Mouse (Mus musculus): ENCODE data around the gene Pars2. TPM values are rescaled to one million over a fixed set of nuclear protein-coding genes. Genes with fewer than 3 reads are reported as not detected.
A peak's percentile ranks its signal among the peaks of the same experiment; 100 is the strongest.

Gene Pars2
- 16.3 and 17.0 TPM in 2 replicates for polyA plus RNA-seq (2016; fragmentation: Nextera tagmentation; extraction: Ambion mirVana)

DNA sequence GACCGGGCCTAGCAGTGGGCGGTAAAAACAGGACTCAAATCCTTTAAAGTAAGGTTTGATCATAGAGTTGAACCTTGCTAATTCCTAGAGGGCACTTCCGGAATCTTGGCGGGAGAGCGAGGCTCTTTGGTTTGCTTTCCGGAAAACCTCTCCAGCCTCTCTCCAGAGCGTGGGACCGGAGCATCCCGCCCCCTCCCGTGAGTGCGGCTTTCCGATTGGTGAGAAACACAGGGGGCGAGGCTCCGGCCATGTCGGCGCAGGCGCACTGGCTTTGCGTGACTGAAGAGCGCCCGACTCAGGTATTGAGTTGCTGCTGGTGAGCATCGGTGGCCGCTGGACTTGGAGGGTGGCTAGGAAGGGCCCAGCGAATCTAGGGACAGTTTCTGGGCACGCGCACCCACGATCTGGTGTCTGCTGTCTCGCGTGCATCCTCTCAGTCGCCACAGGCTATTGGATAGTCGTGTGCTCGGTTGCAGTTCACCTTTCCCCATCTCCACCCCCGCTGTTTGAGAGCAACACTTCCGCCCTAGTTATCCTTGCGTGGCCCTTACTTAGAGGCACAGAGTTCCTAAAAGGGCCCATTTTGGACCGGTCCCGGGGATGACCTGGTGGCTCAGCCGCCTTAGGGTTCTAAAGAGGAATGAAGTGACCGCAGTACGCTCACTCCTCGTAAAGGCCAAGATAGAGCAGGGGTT lies at the start of gene Pars2:
Pars2 (plus strand) TSS at position 237 of the 695 bp plus-strand sequence.
- Histone ChIP-seq H3K27ac (replicated peaks) (peak within 1 kb of the TSS; percentile 87), H3K4me1 (peaks cover 12% of the 10 kb centered on the region), H3K9me3 (no peaks in the 10 kb centered on the region), H3K27me3 (replicated peaks; ENCODE audit: low read depth, poor library complexity, severe bottlenecking) (peaks cover 30% of the 10 kb centered on the region), H3K36me3 (replicated peaks) (peaks cover 32% of the 10 kb centered on the region), H3K4me3 (peak within 1 kb of the TSS; percentile 76)
- peak; percentile 99 for DNase-seq (ENCODE audit: low spot score)
- WGBS, result 4% methylated on average over 40 of the region's 40 CpGs

DNA sequence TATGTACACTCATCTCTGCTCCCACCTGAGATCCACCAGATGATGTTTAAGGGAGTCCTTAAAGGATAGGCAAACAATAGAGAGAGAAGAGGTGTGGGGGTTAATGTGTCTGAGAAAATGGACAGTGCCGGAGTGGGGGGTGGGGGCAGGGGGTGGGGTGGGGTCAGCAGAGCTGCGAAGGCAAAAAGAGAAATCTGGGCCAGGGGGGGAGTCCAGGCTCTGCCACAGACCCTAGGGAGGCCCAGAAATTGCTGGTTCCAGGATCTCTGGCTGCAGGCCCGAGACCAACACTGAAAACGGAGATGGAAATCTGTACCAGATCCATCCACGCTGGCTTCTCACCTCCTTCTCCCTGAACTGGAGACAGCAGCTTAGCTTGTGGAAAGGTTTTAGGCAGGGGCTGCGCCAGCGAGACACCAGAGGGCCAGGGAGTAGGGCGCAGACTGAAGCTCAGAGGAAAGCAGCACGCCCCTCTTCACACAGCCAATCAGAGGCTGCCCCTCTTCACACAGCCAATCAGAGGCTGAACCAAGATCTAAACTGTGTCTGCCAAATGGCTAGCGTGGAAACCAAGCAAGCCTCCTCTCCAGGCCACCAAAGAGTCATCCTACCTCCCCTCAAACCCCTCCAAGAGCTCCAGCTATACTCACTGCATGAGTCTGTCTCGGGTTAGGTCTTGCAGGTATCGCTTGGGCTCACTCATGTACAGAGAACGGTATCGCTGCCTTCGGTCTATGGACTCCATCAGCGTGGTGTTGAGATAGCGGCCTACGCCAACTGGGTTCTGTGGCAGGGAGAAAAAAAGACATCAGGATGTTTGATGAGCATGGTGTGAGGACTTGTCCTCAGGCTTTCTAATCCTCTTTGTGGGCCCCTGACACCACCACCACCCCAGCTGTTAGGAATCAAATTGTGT lies 44.0 kb upstream of the Pars2 start:
- Histone ChIP-seq H3K4me3 (peak overlapping the region; percentile 39), H3K27ac (replicated peaks) (peak overlapping the region; percentile 55), H3K4me1 (peaks cover 6% of the 10 kb centered on the region), H3K27me3 (replicated peaks; ENCODE audit: low read depth, poor library complexity, severe bottlenecking) (no peaks in the 10 kb centered on the region), H3K36me3 (replicated peaks) (no peaks in the 10 kb centered on the region), H3K9me3 (no peaks in the 10 kb centered on the region)
- 41% methylated on average over 18 of the region's 18 CpGs for WGBS
- DNase-seq (ENCODE audit: low spot score), result peak; percentile 64

DNA sequence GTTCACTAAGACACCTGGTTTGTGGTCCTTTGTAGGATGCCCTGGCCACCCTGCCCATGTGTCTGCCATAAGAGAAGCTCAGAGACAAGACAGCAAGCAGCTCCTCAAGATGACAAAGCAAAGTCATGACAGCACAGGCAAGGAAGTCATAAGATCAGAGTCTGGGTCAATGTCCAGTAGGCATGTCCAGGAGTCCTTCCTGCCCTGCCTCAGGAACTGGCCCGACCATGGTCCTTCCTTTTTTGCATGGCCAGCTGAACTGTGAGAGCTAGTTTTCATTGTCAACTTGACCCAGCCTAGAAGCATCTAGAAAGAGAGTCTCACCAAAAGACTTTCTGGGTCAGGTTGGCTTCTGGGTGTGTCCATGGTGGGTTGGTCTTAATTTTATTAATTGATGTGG lies 43.0 kb upstream of the Pars2 start:
- H3K9me3 ChIP-seq, result no peaks in the 10 kb centered on the region
- peaks cover 6% of the 10 kb centered on the region for H3K4me1 ChIP-seq
- 85% methylated on average over 1 of the region's 1 CpGs for WGBS
- no peak overlapping the region for H3K27ac ChIP-seq (replicated peaks)
- H3K4me3 ChIP-seq, result no peak overlapping the region
- H3K27me3 ChIP-seq (replicated peaks; ENCODE audit: low read depth, poor library complexity, severe bottlenecking), result no peaks in the 10 kb centered on the region
- DNase-seq (ENCODE audit: low spot score), result no peak
- H3K36me3 ChIP-seq (replicated peaks), result no peaks in the 10 kb centered on the region

DNA sequence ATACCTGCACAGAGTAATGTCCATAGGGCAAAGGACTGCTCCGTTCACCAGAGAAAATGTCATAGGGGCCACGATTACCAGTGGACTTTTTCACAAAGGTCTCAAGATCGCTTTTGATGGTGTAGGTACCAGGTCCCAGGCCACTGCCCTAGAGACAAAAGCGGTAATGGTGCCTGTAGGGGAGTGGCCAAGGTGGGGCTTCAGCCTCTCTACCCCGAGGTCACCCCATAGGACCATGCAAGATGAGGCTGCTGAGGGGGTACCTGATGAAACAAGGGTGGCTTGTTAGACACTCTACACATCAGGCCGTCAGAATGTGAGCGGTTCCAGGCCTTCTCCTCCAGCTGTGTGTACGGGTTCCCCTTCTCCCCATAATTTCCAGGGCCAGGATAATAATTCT lies 37.8 kb upstream of the Pars2 start:
- no peak for DNase-seq (ENCODE audit: low spot score)
- H3K36me3 ChIP-seq (replicated peaks), result no peaks in the 10 kb centered on the region
- WGBS, result 78% methylated on average over 8 of the region's 8 CpGs

DNA sequence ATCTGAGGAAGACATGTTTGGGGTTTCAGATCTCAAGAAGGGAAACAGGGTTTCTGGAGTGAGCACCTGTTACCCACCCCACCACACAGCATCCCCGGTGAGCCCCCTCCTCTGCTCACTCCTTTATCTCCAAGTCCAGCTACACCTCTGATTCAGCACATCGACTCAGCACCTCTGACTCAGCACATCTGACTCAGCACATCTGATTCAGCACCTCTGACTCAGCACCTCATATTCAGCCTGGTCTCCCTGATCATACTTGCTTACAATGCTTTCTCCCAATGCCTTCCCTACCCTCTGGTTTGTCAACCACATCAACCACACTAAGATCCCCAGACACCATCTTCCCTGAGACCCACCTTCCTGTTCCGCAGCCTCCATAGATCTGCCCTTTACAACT lies 37.3 kb upstream of the Pars2 start:
- DNase-seq (ENCODE audit: low spot score), result no peak
- WGBS, result 75% methylated on average over 3 of the region's 3 CpGs
- no peaks in the 10 kb centered on the region for H3K36me3 ChIP-seq (replicated peaks)
- no peak overlapping the region for H3K27ac ChIP-seq (replicated peaks)
- no peaks in the 10 kb centered on the region for H3K9me3 ChIP-seq
- H3K27me3 ChIP-seq (replicated peaks; ENCODE audit: low read depth, poor library complexity, severe bottlenecking), result peaks cover 24% of the 10 kb centered on the region
- peaks cover 20% of the 10 kb centered on the region for H3K4me1 ChIP-seq
- H3K4me3 ChIP-seq, result no peak overlapping the region

More for the DNA sequence above, 37.8 kb upstream of the Pars2 start:
- Histone ChIP-seq H3K4me3 (no peak overlapping the region), H3K4me1 (peaks cover 20% of the 10 kb centered on the region), H3K27me3 (replicated peaks; ENCODE audit: low read depth, poor library complexity, severe bottlenecking) (peaks cover 24% of the 10 kb centered on the region), H3K27ac (replicated peaks) (no peak overlapping the region), H3K9me3 (no peaks in the 10 kb centered on the region)

DNA sequence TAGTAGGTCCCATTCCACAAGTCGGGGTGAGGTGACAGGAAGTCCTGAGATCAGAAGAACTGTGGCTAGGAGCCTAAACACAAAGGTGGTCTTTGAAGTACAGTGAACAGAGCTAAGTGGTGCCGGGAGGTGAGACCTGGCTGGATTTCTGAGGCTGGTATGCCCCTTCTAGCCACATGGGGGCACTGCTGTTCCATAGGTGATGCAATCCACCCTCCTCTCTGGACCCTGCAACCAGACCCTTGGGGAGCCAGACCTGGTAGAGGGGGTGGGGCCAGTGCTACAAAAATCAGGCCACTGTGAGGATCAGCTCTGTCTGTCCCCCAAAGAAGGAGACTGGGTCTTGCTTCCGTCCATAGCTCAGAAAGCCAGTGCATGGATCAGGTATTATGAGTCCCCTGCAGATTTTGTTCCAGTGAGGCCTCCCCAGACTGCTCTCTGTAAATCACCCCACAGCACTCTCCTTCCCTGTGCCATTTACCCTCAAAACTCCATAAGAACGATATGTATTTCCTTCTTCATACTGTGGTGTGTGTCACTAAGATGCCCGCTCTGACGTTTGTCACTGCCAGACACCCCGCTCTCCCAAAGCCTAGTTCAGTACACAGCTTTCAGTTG lies 36.6 kb upstream of the Pars2 start:
- peaks cover 31% of the 10 kb centered on the region for H3K27me3 ChIP-seq (replicated peaks; ENCODE audit: low read depth, poor library complexity, severe bottlenecking)
- 38% methylated on average over 7 of the region's 7 CpGs for WGBS
- no peaks in the 10 kb centered on the region for H3K9me3 ChIP-seq
- no peak overlapping the region for H3K4me3 ChIP-seq
- H3K27ac ChIP-seq (replicated peaks), result no peak overlapping the region
- H3K4me1 ChIP-seq, result peaks cover 20% of the 10 kb centered on the region
- peak; percentile 80 for DNase-seq (ENCODE audit: low spot score)
- no peaks in the 10 kb centered on the region for H3K36me3 ChIP-seq (replicated peaks)

DNA sequence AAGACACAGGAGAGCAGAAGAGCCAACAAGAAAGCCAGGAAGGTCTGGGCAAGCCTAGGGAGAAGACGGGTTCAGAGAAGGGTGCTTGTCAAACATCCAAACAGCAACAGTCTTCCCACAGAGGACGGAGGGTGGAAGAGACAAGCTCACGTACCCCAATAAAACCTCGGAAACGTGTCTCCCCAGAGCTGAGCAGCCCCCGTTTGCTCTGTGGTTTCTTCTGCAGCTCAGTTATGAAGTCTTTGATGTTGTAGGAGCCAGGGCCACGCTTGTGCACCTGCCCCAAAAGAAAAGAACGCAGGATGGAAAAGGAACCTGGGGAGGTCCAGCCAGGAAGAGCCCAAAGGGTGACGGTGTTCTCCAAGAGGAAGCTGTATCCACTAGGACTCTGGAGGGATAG lies 36.0 kb upstream of the Pars2 start:
- no peaks in the 10 kb centered on the region for H3K9me3 ChIP-seq
- DNase-seq (ENCODE audit: low spot score), result no peak
- peaks cover 20% of the 10 kb centered on the region for H3K4me1 ChIP-seq
- H3K27me3 ChIP-seq (replicated peaks; ENCODE audit: low read depth, poor library complexity, severe bottlenecking), result peaks cover 32% of the 10 kb centered on the region
- H3K4me3 ChIP-seq, result no peak overlapping the region
- H3K36me3 ChIP-seq (replicated peaks), result no peaks in the 10 kb centered on the region
- WGBS, result 82% methylated on average over 9 of the region's 9 CpGs
- H3K27ac ChIP-seq (replicated peaks), result no peak overlapping the region

DNA sequence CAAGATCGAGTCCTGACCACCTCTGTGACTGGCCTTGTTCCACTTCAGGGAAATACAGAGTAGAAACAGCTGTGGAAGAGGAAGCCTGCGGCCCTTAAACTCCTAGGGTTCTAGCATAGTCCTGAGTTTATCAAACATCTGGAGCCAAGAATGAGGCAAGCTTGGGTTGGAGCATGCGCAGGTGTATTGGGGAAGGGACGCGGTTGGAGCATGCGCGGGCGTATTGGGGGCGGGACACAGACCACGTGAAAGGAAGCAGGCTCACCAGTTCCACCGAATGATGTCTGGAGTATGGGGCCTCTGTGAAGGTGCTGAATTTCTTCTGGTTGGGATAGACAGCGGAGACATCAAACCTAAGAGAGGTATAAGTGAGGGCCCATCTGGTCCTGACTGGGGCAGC lies 35.2 kb upstream of the Pars2 start:
- no peak overlapping the region for H3K4me3 ChIP-seq
- peaks cover 20% of the 10 kb centered on the region for H3K4me1 ChIP-seq
- no peaks in the 10 kb centered on the region for H3K9me3 ChIP-seq
- no peak overlapping the region for H3K27ac ChIP-seq (replicated peaks)
- H3K36me3 ChIP-seq (replicated peaks), result no peaks in the 10 kb centered on the region
- no peak for DNase-seq (ENCODE audit: low spot score)
- peaks cover 32% of the 10 kb centered on the region for H3K27me3 ChIP-seq (replicated peaks; ENCODE audit: low read depth, poor library complexity, severe bottlenecking)
- 82% methylated on average over 12 of the region's 12 CpGs for WGBS

DNA sequence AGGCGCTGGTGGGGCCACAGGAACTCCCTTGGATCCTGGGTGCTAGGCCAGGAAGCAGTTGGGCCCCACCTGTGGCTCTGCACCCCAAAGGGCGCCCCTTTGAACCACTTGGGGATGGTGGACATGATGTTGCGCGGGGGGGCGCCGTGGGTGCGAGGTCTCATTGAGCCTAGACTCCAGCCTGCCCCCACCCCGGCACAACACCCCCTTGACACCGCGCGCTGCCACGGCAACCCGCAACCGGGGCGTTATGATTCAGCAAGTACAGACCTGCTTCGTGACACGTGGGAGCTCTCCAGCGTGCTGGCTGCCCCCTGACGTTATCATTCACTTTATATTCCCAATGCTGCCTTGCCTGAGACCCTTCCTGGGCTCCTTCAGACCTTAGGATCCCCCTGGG lies 33.8 kb upstream of the Pars2 start, which contains the start of gene Lexm:
Lexm (minus strand) TSS at position 186 of the 400 bp plus-strand sequence.
- peak; percentile 58 for DNase-seq (ENCODE audit: low spot score)
- no peak within 1 kb of the TSS; the same call in 1 of the 2 replicates for H3K27ac ChIP-seq (replicated peaks)
- H3K4me3 ChIP-seq, result peak within 1 kb of the TSS; percentile 42
- no peaks in the 10 kb centered on the region for H3K36me3 ChIP-seq (replicated peaks)
- WGBS, result 2% methylated on average over 19 of the region's 19 CpGs
- peaks cover 20% of the 10 kb centered on the region for H3K4me1 ChIP-seq
- H3K9me3 ChIP-seq, result no peaks in the 10 kb centered on the region
- peaks cover 43% of the 10 kb centered on the region for H3K27me3 ChIP-seq (replicated peaks; ENCODE audit: low read depth, poor library complexity, severe bottlenecking)

DNA sequence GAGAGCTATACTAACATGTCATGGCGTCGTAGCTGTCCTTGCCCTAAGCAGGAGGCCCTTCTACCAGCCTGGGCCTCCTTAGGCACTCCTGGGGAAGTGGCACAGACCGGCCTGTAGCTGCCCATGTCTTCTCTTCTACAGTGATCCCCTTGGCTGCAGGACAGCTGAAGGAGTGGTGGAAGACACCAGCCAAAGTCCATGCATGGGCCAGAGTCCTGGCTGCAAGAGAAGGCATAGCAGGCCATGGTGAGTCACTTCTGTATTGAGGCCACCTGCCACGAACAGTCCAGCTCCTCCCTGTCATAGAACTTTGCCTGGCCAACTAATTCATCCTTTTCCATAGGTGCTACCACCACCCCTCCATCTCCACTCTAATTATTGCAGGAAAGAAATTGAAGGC lies 32.0 kb upstream of the Pars2 start:
- 89% methylated on average over 4 of the region's 4 CpGs for WGBS
- DNase-seq (ENCODE audit: low spot score), result no peak
- H3K36me3 ChIP-seq (replicated peaks), result no peaks in the 10 kb centered on the region
- H3K27ac ChIP-seq (replicated peaks), result no peak overlapping the region
- H3K9me3 ChIP-seq, result no peaks in the 10 kb centered on the region
- peaks cover 62% of the 10 kb centered on the region for H3K27me3 ChIP-seq (replicated peaks; ENCODE audit: low read depth, poor library complexity, severe bottlenecking)
- peaks cover 27% of the 10 kb centered on the region for H3K4me1 ChIP-seq
- H3K4me3 ChIP-seq, result no peak overlapping the region

DNA sequence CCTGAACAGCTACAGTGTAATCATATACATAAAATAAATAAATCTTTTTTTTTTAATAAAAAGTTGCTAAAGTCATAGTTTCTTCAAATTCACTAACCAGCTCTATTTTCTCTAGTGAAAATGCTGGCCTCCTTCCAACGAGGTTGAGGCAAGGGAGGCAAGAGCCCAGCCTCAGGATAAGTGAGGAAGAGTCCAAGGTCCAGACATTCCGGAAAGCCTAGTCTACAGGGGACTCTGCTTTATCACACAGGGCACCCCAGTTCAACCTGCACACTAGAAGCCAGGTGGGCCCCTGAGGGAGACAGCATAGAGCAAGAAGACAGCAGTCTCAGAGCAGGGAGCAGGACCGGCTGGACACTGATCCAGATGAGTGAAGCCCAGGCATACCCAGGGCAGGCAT lies 29.4 kb upstream of the Pars2 start:
- Histone ChIP-seq H3K9me3 (no peaks in the 10 kb centered on the region), H3K27me3 (replicated peaks; ENCODE audit: low read depth, poor library complexity, severe bottlenecking) (peaks cover 74% of the 10 kb centered on the region), H3K27ac (replicated peaks) (no peak overlapping the region), H3K4me1 (peaks cover 28% of the 10 kb centered on the region), H3K36me3 (replicated peaks) (no peaks in the 10 kb centered on the region), H3K4me3 (no peak overlapping the region)
- 73% methylated on average over 3 of the region's 3 CpGs for WGBS
- no peak for DNase-seq (ENCODE audit: low spot score)

DNA sequence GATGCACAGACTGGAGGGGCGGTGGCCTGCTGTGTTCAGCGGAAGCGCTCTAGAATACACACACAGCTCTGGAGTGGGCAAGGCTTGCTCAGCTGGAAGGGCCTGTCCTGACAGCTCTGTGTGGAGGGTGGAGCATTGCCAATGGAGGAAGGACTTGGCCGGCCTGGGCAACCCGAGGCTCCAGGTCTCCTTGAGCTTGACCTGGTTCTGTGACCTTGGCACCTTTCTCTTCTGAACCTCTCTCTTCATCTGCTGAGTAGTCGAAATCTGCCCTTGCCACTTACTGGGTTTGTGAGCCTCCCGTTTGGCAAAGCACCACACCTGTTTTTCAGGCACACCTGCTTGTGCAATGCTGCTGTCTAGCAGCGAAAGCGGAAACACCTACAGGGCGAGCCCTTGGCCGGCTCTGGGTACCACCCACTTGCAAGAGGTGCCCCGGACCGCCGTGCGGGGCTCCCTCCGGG lies 28.8 kb upstream of the Pars2 start, which contains the start of gene Ttc22:
Ttc22 (plus strand) TSS at position 403 of the 464 bp plus-strand sequence.
- no peak within 1 kb of the TSS for H3K27ac ChIP-seq (replicated peaks)
- DNase-seq (ENCODE audit: low spot score), result no peak
- H3K4me1 ChIP-seq, result peaks cover 23% of the 10 kb centered on the region
- 24% methylated on average over 16 of the region's 16 CpGs for WGBS
- H3K9me3 ChIP-seq, result no peaks in the 10 kb centered on the region
- H3K4me3 ChIP-seq, result no peak within 1 kb of the TSS; the same call in 1 of the 2 replicates
- H3K36me3 ChIP-seq (replicated peaks), result no peaks in the 10 kb centered on the region
- peaks cover 74% of the 10 kb centered on the region for H3K27me3 ChIP-seq (replicated peaks; ENCODE audit: low read depth, poor library complexity, severe bottlenecking)

All from embryonic facial prominence, embryonic 10.5 days (tissue).